ENCODE assay signal across 20 mouse cellular contexts in genomic region chr15:79006638-79007037, GRCm38 (mm10). TPM values are rescaled to one million over a fixed set of nuclear protein-coding genes. Genes with fewer than 3 reads are reported as not detected.
DNase-seq lines count a peak whose midpoint lies in the region; ATAC-seq and TF ChIP-seq lines count a peak whose summit lies in the region.
"Had no signal": no experiment of that assay in that cellular context is flagged by ENCODE, and none has a peak within 500 bp of the region (broad histone marks: within the 10 kb centered on the region; RNA-seq: fewer than 3 reads in every experiment).

No protein-coding gene starts in this region.

- H3K4me2 ChIP-seq in forebrain, postnatal 0 days (ENCODE audit: low read depth), result no peak overlapping the region
- H3K4me2 ChIP-seq in midbrain, embryonic 11.5 days, result no peak overlapping the region
- no peak overlapping the region for H3K4me2 ChIP-seq in midbrain, embryonic 15.5 days
- H3K4me2 ChIP-seq: liver, embryonic 13.5 days; neural tube, embryonic 13.5 days had no signal

- no peak overlapping the region for H3K27ac ChIP-seq in forebrain, postnatal 0 days (ENCODE audit: low read depth, low read length)
- H3K27ac ChIP-seq in forebrain, embryonic 10.5 days, result no peak overlapping the region
- no peak overlapping the region for H3K27ac ChIP-seq in midbrain, embryonic 11.5 days (ENCODE audit: low read depth, low read length)
- H3K27ac ChIP-seq in midbrain, embryonic 15.5 days, result no peak overlapping the region
- H3K27ac ChIP-seq: heart, adult 2 months; limb, embryonic 10.5 days; liver, embryonic 13.5 days; neural tube, embryonic 13.5 days had no signal

- H3K9ac ChIP-seq in forebrain, postnatal 0 days, result no peak overlapping the region
- no peak overlapping the region for H3K9ac ChIP-seq in midbrain, embryonic 11.5 days (ENCODE audit: low read length)
- H3K9ac ChIP-seq in midbrain, embryonic 15.5 days, result no peak overlapping the region
- H3K9ac ChIP-seq: liver, embryonic 13.5 days; neural tube, embryonic 13.5 days had no signal

- H3K36me3 ChIP-seq in forebrain, postnatal 0 days (ENCODE audit: insufficient read depth), result peaks cover 61% of the 10 kb centered on the region
- H3K36me3 ChIP-seq in forebrain, embryonic 10.5 days (replicated peaks), result peaks cover 61% of the 10 kb centered on the region
- peaks cover 17% of the 10 kb centered on the region for H3K36me3 ChIP-seq in midbrain, embryonic 11.5 days (ENCODE audit: control insufficient read depth, insufficient read depth, low read length)
- peaks cover 13% of the 10 kb centered on the region for H3K36me3 ChIP-seq in midbrain, embryonic 15.5 days (replicated peaks)

- ATAC-seq in forebrain, postnatal 0 days, result 0 out of 2 replicates have a peak, but pooled peaks have one; percentile 53
- no peak for ATAC-seq in midbrain, embryonic 11.5 days (ENCODE audit: low FRiP score)
- no peak for ATAC-seq in midbrain, embryonic 15.5 days (replicated peaks)
- no peak for ATAC-seq in activated CD4-positive, CD25-positive, alpha-beta regulatory T cell, adult 4 months
- ATAC-seq: inflammation-experienced regulatory T-cells, adult 6 months had no signal

- no peak for DNase-seq in forebrain, postnatal 0 days
- no peak for DNase-seq in forebrain, embryonic 10.5 days (ENCODE audit: extremely low spot score, low spot score)
- DNase-seq in midbrain, embryonic 11.5 days (ENCODE audit: low spot score, missing footprints), result peak; percentile 87
- peak; percentile 87 for DNase-seq in ES-CJ7 (ENCODE audit: low read depth, low spot score)
- peak; percentile 73 for DNase-seq in brain, embryonic 14.5 days (ENCODE audit: low read depth)
- DNase-seq in T-cell, adult 2 months (ENCODE audit: low spot score), result no peak
- DNase-seq: cerebellum, adult 8-10 months; heart, adult 2 months; layer of hippocampus, adult 9-11 months; liver, embryonic 13.5 days; lung, postnatal 14 days had no signal

- H3K4me1 ChIP-seq in forebrain, postnatal 0 days (ENCODE audit: insufficient read depth), result no peaks in the 10 kb centered on the region
- peaks cover 9% of the 10 kb centered on the region for H3K4me1 ChIP-seq in forebrain, embryonic 10.5 days
- peaks cover 2% of the 10 kb centered on the region; the same call in 1 of the 2 replicates for H3K4me1 ChIP-seq in midbrain, embryonic 11.5 days (ENCODE audit: control insufficient read depth, insufficient read depth, low read length)
- H3K4me1 ChIP-seq in midbrain, embryonic 15.5 days, result no peaks in the 10 kb centered on the region

- H3K4me3 ChIP-seq in forebrain, postnatal 0 days (ENCODE audit: low read depth, low read length), result no peak overlapping the region
- no peak overlapping the region for H3K4me3 ChIP-seq in forebrain, embryonic 10.5 days
- H3K4me3 ChIP-seq in midbrain, embryonic 11.5 days (ENCODE audit: low read depth, low read length), result no peak overlapping the region
- no peak overlapping the region for H3K4me3 ChIP-seq in midbrain, embryonic 15.5 days
- H3K4me3 ChIP-seq: heart, adult 2 months; limb, embryonic 10.5 days; liver, embryonic 13.5 days; neural tube, embryonic 13.5 days had no signal

- WGBS in forebrain, postnatal 0 days, result 58% methylated on average over 3 of the region's 3 CpGs
- WGBS in forebrain, embryonic 10.5 days, result 90% methylated on average over 3 of the region's 3 CpGs
- WGBS in midbrain, embryonic 11.5 days, result 80% methylated on average over 3 of the region's 3 CpGs
- WGBS in midbrain, embryonic 15.5 days, result 76% methylated on average over 3 of the region's 3 CpGs

- no peaks in the 10 kb centered on the region for H3K27me3 ChIP-seq in forebrain, postnatal 0 days (ENCODE audit: insufficient read depth, low read length)
- no peaks in the 10 kb centered on the region for H3K27me3 ChIP-seq in forebrain, embryonic 10.5 days (ENCODE audit: poor library complexity, severe bottlenecking)
- H3K27me3 ChIP-seq in midbrain, embryonic 11.5 days (ENCODE audit: control insufficient read depth, insufficient read depth, low read length), result no peaks in the 10 kb centered on the region
- no peaks in the 10 kb centered on the region for H3K27me3 ChIP-seq in midbrain, embryonic 15.5 days (replicated peaks)
- H3K27me3 ChIP-seq: liver, embryonic 13.5 days; neural tube, embryonic 13.5 days had no signal

- no peaks in the 10 kb centered on the region for H3K9me3 ChIP-seq in forebrain, postnatal 0 days (ENCODE audit: low read length)
- H3K9me3 ChIP-seq in forebrain, embryonic 10.5 days, result no peaks in the 10 kb centered on the region
- no peaks in the 10 kb centered on the region for H3K9me3 ChIP-seq in midbrain, embryonic 11.5 days (ENCODE audit: control insufficient read depth, low read length)
- H3K9me3 ChIP-seq in midbrain, embryonic 15.5 days, result no peaks in the 10 kb centered on the region
- H3K9me3 ChIP-seq: limb, embryonic 10.5 days; liver, embryonic 13.5 days; neural tube, embryonic 13.5 days had no signal

- no peak for TF ChIP-seq CTCF in forebrain, postnatal 0 days (IDR thresholded peaks at IDR 0.05; ENCODE audit: low read depth)
- TF ChIP-seq CTCF in brain, embryonic 14.5 days (IDR thresholded peaks at IDR 0.05; ENCODE audit: borderline replicate concordance, extremely low read depth, insufficient read depth, insufficient read length), result no peak

- no peak for TF ChIP-seq POLR2A in brain, embryonic 14.5 days (IDR thresholded peaks at IDR 0.05; ENCODE audit: borderline replicate concordance, extremely low read depth, insufficient read depth, insufficient read length, poor library complexity, severe bottlenecking)

RNA-seq across cellular contexts. Expression of gene H1f0, which starts 21.6 kb away (rescaled TPM):
- total RNA-seq in forebrain, postnatal 0 days (2014; rRNA removed), result 198 and 209 TPM in 2 replicates
- 224 and 248 TPM in 2 replicates for polyA plus RNA-seq in forebrain, postnatal 0 days (2015; fragmentation: Nextera tagmentation; extraction: Ambion mirVana)
- 427 and 444 TPM in 2 replicates for polyA plus RNA-seq in forebrain, embryonic 10.5 days (2016; fragmentation: Nextera tagmentation; extraction: Ambion mirVana)
- 355 and 376 TPM in 2 replicates for polyA plus RNA-seq in midbrain, embryonic 11.5 days (2014; fragmentation: Nextera tagmentation; extraction: Ambion mirVana)
- polyA plus RNA-seq in midbrain, embryonic 15.5 days (2015; fragmentation: Nextera tagmentation; extraction: Ambion mirVana), result 183 and 198 TPM in 2 replicates
- 198 and 310 TPM in 2 replicates for polyA plus RNA-seq in brain, embryonic 14.5 days (2012; rRNA removed)
- 10 to 100 TPM; 37.2 to 37.8 TPM for polyA plus RNA-seq in activated CD4-positive, CD25-positive, alpha-beta regulatory T cell, adult 4 months (2017; shearing (Covaris generic))

RNA-seq across cellular contexts. Expression of gene Galr3, which starts 35.0 kb away (rescaled TPM):
- 0.62 TPM in 1 of 2 replicates, not detected in the other for total RNA-seq in forebrain, postnatal 0 days (2014; rRNA removed)
- polyA plus RNA-seq in forebrain, postnatal 0 days (2015; fragmentation: Nextera tagmentation; extraction: Ambion mirVana), result 0.12 and 0.20 TPM in 2 replicates
- polyA plus RNA-seq in forebrain, embryonic 10.5 days (2016; fragmentation: Nextera tagmentation; extraction: Ambion mirVana), result not detected in 2 replicates
- polyA plus RNA-seq in midbrain, embryonic 11.5 days (2014; fragmentation: Nextera tagmentation; extraction: Ambion mirVana), result not detected in 2 replicates
- not detected in 2 replicates for polyA plus RNA-seq in midbrain, embryonic 15.5 days (2015; fragmentation: Nextera tagmentation; extraction: Ambion mirVana)
- polyA plus RNA-seq in brain, embryonic 14.5 days (2012; rRNA removed), result 0.13 and 0.19 TPM in 2 replicates
- not detected for polyA plus RNA-seq in activated CD4-positive, CD25-positive, alpha-beta regulatory T cell, adult 4 months (2017; shearing (Covaris generic))
- total RNA-seq: gastrocnemius, adult 18-20 months; heart, adult 2 months had no signal
- polyA plus RNA-seq: embryonic facial prominence, embryonic 11.5 days; heart, adult 2 months; heart, postnatal 0 days; inflammation-experienced regulatory T-cells, adult 6 months; kidney, embryonic 16.5 days; neural tube, embryonic 13.5 days had no signal

RNA-seq across cellular contexts. Expression of gene Ankrd54, which starts 56.1 kb away (rescaled TPM):
- 43.3 and 50.5 TPM in 2 replicates for total RNA-seq in forebrain, postnatal 0 days (2014; rRNA removed)
- polyA plus RNA-seq in forebrain, postnatal 0 days (2015; fragmentation: Nextera tagmentation; extraction: Ambion mirVana), result 41.2 and 45.8 TPM in 2 replicates
- 56.0 and 60.5 TPM in 2 replicates for polyA plus RNA-seq in forebrain, embryonic 10.5 days (2016; fragmentation: Nextera tagmentation; extraction: Ambion mirVana)
- polyA plus RNA-seq in midbrain, embryonic 11.5 days (2014; fragmentation: Nextera tagmentation; extraction: Ambion mirVana), result 52.7 and 53.5 TPM in 2 replicates
- polyA plus RNA-seq in midbrain, embryonic 15.5 days (2015; fragmentation: Nextera tagmentation; extraction: Ambion mirVana), result 61.0 and 64.3 TPM in 2 replicates
- 60.9 and 85.5 TPM in 2 replicates for polyA plus RNA-seq in brain, embryonic 14.5 days (2012; rRNA removed)
- polyA plus RNA-seq in activated CD4-positive, CD25-positive, alpha-beta regulatory T cell, adult 4 months (2017; shearing (Covaris generic)), result 1 to 10 TPM; 7.4 to 8.1 TPM

RNA-seq across cellular contexts. Expression of gene Triobp, which starts 59.1 kb away (rescaled TPM):
- 36.7 and 40.5 TPM in 2 replicates for total RNA-seq in forebrain, postnatal 0 days (2014; rRNA removed)
- 25.1 and 30.5 TPM in 2 replicates for polyA plus RNA-seq in forebrain, postnatal 0 days (2015; fragmentation: Nextera tagmentation; extraction: Ambion mirVana)
- 39.7 and 41.6 TPM in 2 replicates for polyA plus RNA-seq in forebrain, embryonic 10.5 days (2016; fragmentation: Nextera tagmentation; extraction: Ambion mirVana)
- polyA plus RNA-seq in midbrain, embryonic 11.5 days (2014; fragmentation: Nextera tagmentation; extraction: Ambion mirVana), result 33.2 and 34.8 TPM in 2 replicates
- 51.7 and 55.5 TPM in 2 replicates for polyA plus RNA-seq in midbrain, embryonic 15.5 days (2015; fragmentation: Nextera tagmentation; extraction: Ambion mirVana)
- polyA plus RNA-seq in brain, embryonic 14.5 days (2012; rRNA removed), result 51.2 and 74.5 TPM in 2 replicates
- 10 to 100 TPM; 18.6 to 30.9 TPM for polyA plus RNA-seq in activated CD4-positive, CD25-positive, alpha-beta regulatory T cell, adult 4 months (2017; shearing (Covaris generic))

Comparison
In these comparisons a context has a peak if more than half of its experiments do, and no peak if none do; other contexts are left out.
1. DNase-seq: peak in midbrain, embryonic 11.5 days (single experiment), ES-CJ7 (single experiment) and brain, embryonic 14.5 days (single experiment); none in forebrain, postnatal 0 days (single experiment), forebrain, embryonic 10.5 days (single experiment) and T-cell, adult 2 months (single experiment).